Mouse (Mus musculus) T-helper 1 cell (primary cell): ENCODE results near the gene Slc44a3.

Experiments used
- in situ Hi-C: fragments of 300-600 bp; cut with MboI, MseI; formaldehyde crosslinking; loops from one replicate; pipeline ENCODE4 v1.15.1; 2025; ENCODE audit warnings: high pct_unique_total_duplicates

The Slc44a3 gene

DNA sequence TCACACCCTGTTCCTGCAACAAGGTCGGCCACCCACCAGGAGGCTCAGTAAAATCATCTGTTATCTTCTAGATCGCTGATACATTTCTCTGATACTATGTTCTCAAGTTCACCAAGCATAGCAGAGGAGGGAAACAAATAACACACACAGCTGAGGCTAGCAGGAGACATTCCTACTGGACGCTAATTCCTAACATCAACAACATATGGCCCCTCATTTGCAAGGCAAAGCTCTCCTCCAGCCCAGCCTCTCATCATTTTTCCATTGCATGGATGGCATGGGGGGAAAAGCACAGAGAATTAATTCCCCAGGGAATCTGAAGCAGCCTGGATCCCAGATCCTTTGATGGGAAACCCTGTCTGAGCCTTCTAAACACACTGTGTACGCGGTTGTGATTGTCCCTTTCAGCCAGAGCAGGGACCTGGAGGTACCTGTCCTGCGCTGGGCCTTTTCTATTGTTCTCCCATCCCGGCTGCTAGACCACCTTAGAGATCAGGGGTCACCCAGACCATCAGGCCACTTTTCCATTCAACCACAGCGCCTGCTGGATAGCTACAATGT lies 27.2 kb downstream of the Slc44a3 start:
- in situ Hi-C loops: loop anchor here (5.0 to 10.0 kb wide), 3 partner anchors 73 to 330 kb away; partner anchors contain the start of gene Rwdd3

DNA sequence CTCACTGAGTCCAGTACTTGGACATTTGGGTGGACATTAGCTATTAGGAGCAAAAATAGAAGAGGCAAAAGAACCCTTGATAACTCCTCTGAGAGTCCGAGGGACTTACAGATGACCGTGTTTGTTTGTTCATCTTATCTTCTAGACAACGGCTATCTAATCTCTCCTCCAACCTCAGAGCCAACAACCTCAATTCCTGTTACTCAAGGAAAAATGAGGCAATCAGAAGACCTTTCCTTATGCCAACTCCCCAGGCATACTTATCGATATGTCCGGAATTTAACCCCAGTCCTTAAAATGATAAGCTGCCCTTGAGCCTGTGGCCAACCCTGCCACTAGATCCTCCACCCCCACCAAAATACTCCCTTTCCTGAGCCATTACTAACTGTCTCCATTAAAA lies 31.5 kb downstream of the Slc44a3 start:
- in situ Hi-C loops: loop anchor here (5.0 to 10.0 kb wide), 3 partner anchors 68 to 326 kb away; partner anchors contain the start of gene Rwdd3

DNA sequence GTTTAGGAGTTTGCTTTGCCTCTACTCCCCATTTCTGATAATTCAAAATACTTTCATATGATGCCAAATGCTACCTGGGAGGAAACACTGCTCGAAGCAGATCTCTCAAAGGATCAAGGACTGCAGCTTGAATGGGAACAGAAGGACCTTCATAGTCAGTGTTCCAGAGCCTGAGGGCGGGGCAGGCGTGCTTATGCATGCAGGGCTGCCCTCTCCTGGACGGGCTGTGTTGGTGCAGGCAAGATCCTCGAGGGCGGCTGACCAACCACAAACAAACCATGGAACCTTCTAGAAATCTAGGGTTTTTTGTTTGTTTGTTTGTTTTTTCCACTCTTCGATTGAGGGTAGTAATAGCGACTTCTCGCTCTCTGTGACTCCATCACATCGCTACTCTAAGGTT lies 32.0 kb downstream of the Slc44a3 start:
- in situ Hi-C loops: loop anchor here (5.0 to 10.0 kb wide), 3 partner anchors 68 to 325 kb away; partner anchors contain the start of gene Rwdd3

DNA sequence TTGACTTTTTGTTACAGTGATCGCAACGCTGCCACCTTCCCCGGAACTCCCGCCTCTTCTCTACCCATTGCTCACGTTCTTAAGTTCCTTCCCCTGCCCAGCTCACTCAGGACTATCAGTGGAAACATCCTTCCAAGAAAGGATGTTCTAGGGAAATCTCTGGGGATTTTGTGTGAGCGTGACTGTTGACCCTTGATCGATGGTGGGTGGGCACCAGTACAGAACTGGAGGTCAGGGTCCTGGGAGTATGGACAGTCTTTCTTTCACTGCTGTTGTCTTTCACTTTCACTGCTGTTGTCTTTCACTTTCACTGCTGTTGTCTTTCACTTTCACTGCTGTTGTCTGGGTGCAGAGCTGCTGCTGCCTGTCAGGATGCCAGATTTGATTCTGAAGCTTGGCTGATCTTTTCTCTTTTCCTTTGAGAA lies 38.2 kb downstream of the Slc44a3 start:
- in situ Hi-C loops: no loop called here

DNA sequence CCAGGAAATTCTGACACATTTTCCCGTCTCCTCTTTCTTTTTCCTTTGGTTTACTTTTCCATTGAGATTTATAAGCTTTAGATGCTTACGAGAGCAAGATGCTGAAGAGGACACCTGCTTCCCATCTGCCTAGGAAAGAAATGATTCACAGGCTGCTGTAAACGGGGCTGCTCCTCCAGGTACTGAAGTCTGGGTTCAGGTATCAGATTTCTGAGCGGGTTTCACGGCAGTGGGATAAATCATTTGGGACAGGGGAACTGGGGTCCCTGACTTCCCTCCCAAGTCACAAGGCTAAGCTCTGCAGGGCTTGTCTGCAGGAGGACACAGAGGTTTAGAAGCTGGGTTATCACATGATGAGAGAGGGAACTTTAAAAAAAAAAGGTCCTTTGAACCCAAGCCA lies 40.2 kb downstream of the Slc44a3 start:
- in situ Hi-C loops: no loop called here

DNA sequence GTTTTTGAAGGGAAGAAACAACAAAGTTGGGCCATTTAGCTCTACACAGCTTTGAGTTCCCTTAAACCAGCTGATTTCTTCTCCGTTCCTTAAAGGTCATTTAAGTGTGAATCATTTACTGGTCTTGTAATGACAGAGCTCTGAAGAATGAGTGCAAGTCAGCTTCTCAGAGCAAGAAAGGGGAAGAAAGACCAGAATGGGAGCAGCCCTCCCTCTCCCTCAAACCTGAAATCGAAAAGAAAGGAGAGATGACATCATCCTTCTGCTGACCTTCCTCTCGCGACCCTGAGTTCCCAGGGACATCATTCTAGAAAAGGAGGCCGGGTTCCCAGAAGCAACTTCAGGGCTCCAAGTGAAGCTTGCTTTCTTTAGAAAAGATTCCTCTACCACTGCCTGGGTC lies 41.3 kb downstream of the Slc44a3 start:
- in situ Hi-C loops: no loop called here

DNA sequence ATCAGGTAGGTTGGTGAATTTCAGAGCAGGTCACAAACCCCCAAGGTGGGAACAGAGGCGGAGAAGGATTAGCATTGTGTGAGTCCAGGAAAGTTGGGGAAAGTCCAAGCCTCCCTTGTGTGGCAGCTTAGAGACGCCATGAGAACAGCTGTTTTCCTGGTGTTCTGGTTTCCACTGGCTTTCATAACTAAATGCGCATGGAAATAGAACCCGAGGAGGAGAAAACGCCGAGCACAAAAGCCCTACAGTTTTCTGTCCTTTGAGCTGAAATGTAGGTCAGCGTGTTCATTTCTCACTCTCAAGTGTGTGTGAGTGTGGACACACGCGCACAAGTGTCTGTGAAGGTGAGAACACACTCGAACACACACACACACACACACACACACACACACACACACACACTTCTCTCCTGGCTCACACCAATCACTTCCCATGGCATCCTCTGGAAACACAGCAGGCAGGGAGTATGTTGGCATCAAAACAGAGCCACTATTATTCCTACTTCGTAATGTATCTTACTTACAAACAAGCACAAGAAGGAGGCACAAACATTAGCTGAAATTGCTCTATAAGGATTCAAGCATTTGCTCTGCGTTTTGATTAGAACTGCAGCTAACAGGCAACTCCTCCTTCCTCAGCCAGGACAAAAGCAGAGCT lies 42.6 kb downstream of the Slc44a3 start:
- in situ Hi-C loops: no loop called here

DNA sequence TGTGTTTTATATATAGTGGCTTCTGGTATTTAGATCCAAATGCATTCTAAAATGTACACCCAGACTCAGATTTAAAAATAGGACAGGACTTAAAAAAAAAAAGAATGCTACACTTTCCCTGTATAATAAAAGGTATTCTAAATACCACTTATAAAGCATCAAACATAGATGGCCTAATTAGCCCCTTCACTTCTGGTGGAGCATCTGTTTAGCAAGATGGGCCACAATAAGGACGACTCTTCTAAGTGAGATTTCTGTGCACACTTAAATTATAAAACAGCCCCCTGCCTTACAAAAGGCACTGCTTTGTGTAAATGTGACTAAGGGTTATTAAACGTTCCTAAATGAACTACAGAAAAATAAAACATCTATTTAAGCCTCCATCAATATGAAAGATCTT lies 47.0 kb downstream of the Slc44a3 start:
- in situ Hi-C loops: no loop called here

DNA sequence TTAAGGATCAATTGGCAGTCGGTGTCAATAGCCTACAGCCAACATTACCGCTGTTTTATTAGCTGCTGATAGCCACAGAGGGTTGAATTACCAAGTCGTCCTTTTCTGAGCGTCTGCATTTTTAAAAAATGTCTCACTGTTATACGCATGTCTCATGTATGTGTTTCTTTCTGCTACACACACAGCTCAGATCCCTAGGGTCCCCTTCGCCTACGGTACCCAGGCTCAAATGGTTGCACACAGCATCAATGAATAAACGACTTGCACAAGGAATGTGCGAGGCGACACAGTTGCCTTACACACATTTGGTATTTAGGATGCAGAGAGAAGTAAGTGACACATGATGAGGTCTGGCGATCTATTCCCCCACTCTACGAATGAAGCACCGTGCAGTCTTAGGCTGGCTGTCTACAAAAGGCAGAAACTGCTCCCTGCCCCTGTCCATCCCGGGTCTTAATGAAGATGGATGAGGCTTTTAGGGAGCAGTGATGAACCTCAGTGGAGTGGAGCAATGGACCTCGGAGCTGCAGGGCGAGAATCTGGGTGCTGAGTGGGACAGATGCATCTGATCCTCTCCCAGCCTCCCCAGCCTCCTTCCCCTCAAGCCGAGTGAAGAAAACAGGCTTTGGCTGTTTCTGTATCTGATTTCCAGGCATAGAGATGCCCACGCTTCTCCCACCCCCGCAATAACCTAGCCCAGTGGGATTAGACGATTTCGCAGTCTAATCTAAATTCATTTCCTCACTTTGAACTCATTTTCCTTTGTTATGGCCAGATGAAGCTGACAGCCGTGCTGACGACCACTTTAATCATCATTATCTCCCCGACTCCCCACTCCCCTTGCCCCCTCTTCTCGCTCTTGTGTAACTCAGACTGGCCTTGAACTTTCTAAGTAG lies 48.7 kb downstream of the Slc44a3 start:
- in situ Hi-C loops: no loop called here

DNA sequence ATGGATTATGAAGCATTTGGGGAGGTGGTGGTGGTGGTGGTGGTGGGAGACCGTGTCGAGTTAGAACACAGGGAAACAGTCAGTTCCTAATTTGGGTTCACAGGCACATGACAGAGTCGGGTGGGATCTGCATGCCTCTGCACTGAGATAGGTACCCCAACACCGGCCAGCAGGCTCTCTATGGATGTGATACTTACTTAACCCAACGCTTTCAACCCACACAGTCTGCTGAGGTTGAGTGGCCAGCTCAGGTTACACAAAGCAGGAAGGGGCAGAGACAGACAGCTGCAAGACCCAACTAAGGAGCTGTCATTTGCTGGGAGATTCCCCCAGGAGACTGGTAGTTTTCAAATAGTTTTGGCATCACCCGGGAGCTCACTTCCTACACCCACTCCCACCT lies 50.6 kb downstream of the Slc44a3 start:
- in situ Hi-C loops: no loop called here

DNA sequence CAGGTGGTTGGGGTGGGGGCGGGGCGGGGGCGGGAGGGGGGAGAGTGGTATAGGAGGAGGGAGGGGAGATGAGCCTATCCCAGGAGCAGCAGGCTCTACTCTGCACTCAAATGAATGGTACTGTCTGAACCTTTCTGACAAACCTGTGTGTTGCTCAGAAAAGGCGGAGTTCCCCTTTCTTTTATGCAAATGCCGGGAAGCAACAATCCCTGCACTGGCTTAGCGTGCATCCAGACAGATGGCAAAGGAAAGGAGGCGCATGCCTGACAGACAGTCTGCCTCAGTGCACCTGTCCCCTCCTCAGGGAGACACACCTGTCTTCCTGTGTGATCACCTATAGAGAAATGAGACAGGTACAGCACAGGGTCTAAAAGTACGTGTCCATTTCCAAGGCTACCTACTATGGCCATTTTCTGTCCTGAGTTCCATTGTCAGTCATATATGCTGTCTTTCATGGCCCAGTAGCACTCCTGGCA lies 51.2 kb downstream of the Slc44a3 start:
- in situ Hi-C loops: no loop called here

DNA sequence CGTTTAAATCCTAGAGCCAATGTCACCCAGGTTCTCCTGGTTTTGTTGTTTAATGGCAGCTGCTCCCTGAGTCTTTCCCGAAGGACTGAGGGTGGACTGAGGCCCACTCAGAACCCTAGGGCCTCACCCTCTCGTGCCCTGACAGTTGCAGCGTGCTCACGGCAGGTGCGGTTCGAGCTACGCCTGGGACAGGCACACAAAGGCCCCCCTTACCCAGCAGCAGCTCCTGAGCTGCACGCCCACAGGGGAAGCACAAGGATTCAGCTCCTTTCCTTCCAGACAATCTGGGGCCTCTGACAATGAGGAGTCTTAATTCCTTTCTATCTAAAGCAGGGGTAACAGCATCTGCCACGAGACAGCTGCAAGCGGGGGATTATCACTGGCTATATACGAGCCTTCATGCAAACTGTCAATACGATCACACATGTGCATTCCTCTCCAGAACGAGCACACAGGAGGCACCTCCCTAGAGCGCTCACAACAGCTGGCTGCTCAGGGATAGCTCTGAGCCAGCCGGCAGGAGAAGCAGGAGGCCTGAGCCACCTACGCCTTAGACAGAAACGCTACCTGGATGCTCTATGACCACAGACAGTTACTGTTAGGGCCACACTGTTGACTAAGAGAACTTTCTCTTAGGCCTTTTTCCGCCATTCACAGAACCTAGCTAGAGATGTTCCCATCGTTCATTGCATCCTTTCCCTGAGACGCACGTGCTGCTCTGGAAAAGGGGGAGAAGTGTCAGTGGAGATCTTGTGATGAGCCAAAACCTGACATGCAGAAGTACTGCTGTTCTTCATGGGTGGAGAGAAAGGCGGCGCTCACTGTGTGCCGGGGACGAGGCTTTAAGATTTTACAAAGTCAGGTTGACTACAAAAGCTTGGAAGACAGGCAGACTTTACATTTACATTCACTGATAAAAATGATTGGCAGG lies 51.9 kb downstream of the Slc44a3 start:
- in situ Hi-C loops: no loop called here

DNA sequence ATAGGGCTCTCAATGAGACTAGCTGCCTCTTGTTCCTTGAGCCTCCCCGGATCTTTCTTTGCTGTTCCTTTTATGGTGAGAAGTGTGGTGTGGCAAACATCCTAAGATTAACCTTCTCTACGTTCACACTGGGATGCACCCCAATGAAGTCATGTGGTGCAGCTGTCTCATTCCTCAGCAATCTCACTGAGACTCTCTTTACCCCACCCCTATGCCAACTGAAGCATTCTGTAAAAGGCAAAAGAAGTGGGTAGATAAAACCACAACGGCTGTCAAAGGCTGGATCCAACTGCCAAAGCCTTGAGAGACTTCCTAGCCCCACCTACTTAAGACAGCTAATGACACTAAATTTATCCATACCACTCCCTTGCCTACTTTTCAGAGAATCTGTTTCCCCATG lies 57.5 kb downstream of the Slc44a3 start:
- in situ Hi-C loops: no loop called here

DNA sequence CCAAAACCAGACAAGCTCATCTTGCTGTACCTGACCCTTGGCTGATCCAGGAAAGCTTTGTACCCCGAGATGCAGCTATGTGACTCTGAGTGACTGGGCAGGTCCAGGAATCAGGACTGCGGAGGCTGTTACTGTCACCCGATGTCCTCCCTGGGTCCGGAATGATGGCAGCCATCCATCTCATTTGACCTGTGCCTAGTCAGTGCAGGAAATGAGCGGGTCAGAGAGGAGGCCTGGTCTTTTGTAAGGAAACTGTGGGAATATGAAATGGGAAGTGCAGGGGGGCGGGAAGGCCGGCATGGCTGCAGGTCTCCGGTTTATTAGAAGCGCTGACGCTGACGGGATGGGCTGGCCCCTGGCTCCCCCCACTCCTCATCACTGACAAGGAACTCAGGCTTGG lies 60.5 kb downstream of the Slc44a3 start:
- in situ Hi-C loops: no loop called here

DNA sequence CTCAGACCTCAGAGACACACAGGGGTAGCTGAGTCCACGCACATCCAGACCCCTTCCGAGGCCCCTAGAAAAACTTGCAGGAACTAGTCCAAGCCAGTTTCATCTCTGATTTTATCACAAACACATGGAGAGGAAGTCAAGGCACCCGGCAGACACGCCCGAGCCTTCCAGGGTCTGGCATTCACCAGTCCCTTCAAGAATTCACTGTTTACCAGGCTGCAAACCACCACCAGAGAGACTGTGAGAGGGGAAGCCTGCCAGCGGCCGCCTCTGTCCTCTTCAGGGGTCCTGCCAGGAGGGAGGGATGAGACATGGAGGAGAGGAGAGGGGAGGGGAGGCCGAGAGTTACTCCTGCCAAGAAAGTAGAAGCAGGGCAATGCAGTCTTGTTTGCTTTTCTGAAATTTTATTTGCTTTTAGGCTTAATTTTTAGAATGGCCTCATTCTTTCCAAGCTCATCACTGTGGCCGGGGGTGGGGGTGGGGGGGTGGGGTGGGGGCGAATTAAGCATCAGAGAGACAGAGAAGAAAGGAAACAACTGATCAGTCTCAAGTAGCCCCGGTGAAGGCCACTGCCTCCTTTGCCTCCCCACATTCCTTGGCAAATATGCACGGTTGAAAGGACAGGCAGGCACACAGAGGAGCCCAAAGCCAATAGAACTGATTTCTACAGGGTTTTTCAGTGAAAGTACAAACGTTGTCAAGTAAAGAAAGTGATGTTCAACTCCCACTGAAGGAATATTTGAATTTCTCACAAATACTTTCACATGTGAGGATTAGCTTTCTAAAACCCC lies 62.8 kb downstream of the Slc44a3 start:
- in situ Hi-C loops: no loop called here

DNA sequence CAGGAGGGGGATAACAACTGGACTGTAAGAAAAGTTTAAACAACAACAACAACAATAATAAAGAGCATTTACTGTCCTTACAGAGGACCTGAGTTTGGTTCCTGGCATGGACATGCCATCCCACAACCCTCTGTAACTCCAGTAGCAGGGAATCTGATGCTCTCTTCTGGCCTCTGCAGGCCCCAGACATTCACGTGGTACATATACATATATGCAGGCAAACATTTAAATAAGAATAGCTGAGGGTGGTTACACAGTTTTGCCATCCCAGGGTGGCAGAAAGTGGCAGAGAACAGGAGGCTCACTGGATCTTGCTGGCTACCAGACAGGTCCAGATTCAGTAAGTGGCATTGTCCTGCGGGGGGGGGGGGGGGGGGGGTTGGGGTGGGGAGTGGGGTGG lies 64.1 kb downstream of the Slc44a3 start:
- in situ Hi-C loops: no loop called here

DNA sequence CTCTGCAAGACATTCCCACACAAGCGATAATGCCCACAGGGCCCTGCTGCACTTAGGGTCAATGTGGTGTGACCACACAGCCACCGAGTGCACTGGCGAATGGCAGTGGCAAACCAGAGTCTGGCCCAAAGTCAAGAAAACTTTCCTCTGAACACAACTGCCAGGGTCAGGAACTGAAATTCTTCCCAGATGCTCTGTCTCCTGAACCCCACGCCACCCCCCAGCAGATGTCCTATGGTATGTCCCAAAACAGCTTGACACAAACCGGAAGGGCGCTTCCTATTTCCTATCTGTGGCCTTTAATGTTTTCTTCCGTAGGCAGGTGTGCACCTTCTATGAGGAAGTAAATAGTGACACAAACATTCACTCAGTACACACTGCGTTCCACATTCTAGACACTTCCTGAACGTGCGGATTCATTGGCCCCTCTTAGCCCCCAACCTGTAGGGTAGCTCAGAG lies 65.1 kb downstream of the Slc44a3 start:
- in situ Hi-C loops: no loop called here

DNA sequence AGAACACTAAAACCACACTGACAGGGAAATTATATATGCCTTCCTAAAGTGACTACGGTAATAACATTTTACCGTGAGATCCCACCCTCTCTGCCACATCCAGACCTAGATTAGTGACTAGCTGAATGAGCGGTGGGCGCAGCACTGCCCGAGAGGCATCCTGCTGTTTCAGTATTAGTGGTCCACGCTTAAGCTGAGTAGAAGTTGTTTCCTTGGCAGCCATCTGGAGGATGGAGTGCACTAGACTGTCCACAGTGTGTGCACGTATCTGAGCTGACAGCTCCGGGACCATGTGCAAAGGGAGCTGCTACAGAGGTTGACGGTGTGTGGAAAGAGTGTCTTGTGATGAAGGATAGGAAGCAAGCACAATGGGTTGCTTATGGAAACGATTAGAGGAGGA lies 66.4 kb downstream of the Slc44a3 start:
- in situ Hi-C loops: no loop called here

DNA sequence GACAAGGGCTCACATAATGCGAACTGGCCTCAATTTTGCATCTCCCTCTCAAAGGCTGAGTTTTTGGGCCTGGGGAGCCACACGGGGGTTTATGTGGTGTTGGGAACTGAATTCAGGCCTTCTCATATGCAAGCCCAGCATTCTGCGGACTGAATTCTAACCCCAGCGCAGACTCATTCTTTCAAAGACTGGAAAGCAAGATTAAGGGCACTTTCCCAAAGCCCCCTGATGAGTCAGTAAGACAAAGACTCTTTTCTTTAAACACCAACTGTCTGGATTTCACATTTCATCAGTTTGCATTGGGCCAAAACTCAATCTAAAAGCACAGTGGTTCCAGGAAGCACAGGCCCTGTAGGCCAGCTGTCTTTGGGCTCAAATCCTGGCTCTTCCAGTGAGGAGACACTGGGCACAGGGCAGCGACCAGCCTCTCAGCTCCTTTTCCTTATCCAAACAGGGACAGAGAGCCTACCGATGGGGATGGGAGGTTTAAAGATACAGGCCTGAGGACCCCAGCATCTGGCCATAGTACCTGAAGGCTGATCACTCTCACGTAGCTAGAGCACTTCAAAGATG lies 67.4 kb downstream of the Slc44a3 start:
- in situ Hi-C loops: no loop called here

DNA sequence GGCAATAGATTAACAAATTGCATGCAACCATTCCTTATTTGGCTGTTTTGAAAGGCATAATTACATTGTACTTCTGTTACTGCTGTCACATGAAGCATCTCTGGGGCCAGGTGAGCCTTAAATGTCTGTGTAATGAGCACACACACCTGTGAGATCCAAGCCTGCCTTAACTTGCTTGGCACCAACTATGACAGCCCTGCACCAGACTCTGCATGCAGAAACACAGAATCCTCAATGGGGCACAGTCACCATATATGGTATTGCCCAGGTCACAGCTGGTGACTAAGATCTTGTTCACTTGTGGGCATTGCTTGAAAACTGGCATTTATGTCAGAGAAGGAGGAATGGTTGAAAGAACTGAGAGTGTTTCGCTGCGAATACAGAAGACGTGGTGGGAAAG lies 69.4 kb downstream of the Slc44a3 start:
- in situ Hi-C loops: no loop called here
